ENCODE assay signal across 8 mouse cellular contexts in genomic region chr13:42367655-42368554, GRCm38 (mm10).
DNase-seq lines count a peak whose midpoint lies in the region; ATAC-seq and TF ChIP-seq lines count a peak whose summit lies in the region.
"Had no signal": no experiment of that assay in that cellular context is flagged by ENCODE, and none has a peak within 500 bp of the region (broad histone marks: within the 10 kb centered on the region; RNA-seq: fewer than 3 reads in every experiment).

No protein-coding gene starts in this region.

- no peak for TF ChIP-seq EP300 in MEL (IDR thresholded peaks at IDR 0.05; ENCODE audit: low read depth in 1 of 2, low read length in 2 of 2)

- no peaks in the 10 kb centered on the region for H3K27me3 ChIP-seq in MEL (ENCODE audit: control insufficient read depth in 1 of 2, insufficient read depth in 2 of 2, low read length in 2 of 2)

- peak; percentile 81 for ATAC-seq in monocyte, adult 5-6 weeks (replicated peaks; ENCODE audit: insufficient number of reproducible peaks, low FRiP score, low TSS enrichment, poor library complexity, severe bottlenecking)

- no peaks in the 10 kb centered on the region for H3K4me1 ChIP-seq in MEL (ENCODE audit: control insufficient read depth in 1 of 2, insufficient read depth in 2 of 2, low read length in 2 of 2)

- no peak for TF ChIP-seq POLR2A in MEL (IDR thresholded peaks at IDR 0.05; ENCODE audit: control insufficient read depth in 1 of 2, insufficient read depth in 1 of 2, low read depth in 1 of 2, low read length in 2 of 2, poor library complexity in 1 of 2)

- no peak for TF ChIP-seq CTCF in MEL (IDR thresholded peaks at IDR 0.05 in 2 of 3, conservative IDR thresholded peaks at IDR 0.05 in 1 of 3; ENCODE audit: control insufficient read depth in 1 of 3, insufficient read depth in 1 of 3, low read depth in 2 of 3, low read length in 3 of 3, poor library complexity in 1 of 3, severe bottlenecking in 1 of 3)

- H3K9ac ChIP-seq in MEL (ENCODE audit: control insufficient read depth, low read depth, low read length, poor library complexity, severe bottlenecking), result no peak overlapping the region

- H3K36me3 ChIP-seq in MEL (ENCODE audit: control insufficient read depth in 1 of 2, insufficient read depth in 2 of 2, low read length in 2 of 2), result no peaks in the 10 kb centered on the region

- H3K79me2 ChIP-seq in MEL (ENCODE audit: control insufficient read depth, insufficient read depth, low read length, poor library complexity), result no peaks in the 10 kb centered on the region

- TF ChIP-seq RAD21 in MEL (IDR thresholded peaks at IDR 0.05; ENCODE audit: low read depth, low read length), result no peak

- H3K9me3 ChIP-seq in MEL (replicated peaks; ENCODE audit: insufficient read depth, low read length), result no peaks in the 10 kb centered on the region

- peak; percentile 20 for DNase-seq in MEL (ENCODE audit: low read depth, low spot score)
- peak; percentile 8 for DNase-seq in c-Kit-positive CD71-negative TER-119-negative erythroid progenitor cells, embryonic 14.5 days (ENCODE audit: low read depth)
- DNase-seq in kidney, postnatal 10 days, result peak; percentile 57
- no peak for DNase-seq in right cerebral cortex, postnatal 25 days
- no peak for DNase-seq in ovary, postnatal 36 days (ENCODE audit: low spot score)
- no peak for DNase-seq in layer of hippocampus, adult 8-10 months (ENCODE audit: low spot score in 2 of 2)
- DNase-seq: gastrocnemius, postnatal 14 days had no signal

- no peak overlapping the region for H3K4me3 ChIP-seq in MEL (ENCODE audit: control insufficient read depth in 1 of 2, insufficient read depth in 1 of 2, low read depth in 2 of 2, low read length in 2 of 2)

- H3K27ac ChIP-seq in MEL (ENCODE audit: control insufficient read depth, low read depth, low read length), result no peak overlapping the region

TF ChIP-seq in MEL, 35 proteins besides CTCF, POLR2A, EP300 and RAD21:
- TF ChIP-seq BHLHE40 (IDR thresholded peaks at IDR 0.05; ENCODE audit: borderline replicate concordance, low read depth, low read length) (no peak), MEF2A (IDR thresholded peaks at IDR 0.05; ENCODE audit: extremely low read depth, insufficient replicate concordance, low read depth, low read length, poor library complexity, severe bottlenecking) (no peak), MYB (IDR thresholded peaks at IDR 0.05; ENCODE audit: low read depth, low read length) (no peak), CHD2 (IDR thresholded peaks at IDR 0.05; ENCODE audit: low read length) (no peak), USF2 (IDR thresholded peaks at IDR 0.05; ENCODE audit: borderline replicate concordance in 1 of 2, insufficient read depth in 1 of 2, low read depth in 1 of 2, low read length in 2 of 2) (no peak), POLR2AphosphoS5 (IDR thresholded peaks at IDR 0.05; ENCODE audit: borderline replicate concordance, low read depth, low read length) (no peak), POLR2AphosphoS2 (IDR thresholded peaks at IDR 0.05; ENCODE audit: low read length) (no peak), ZMIZ1 (IDR thresholded peaks at IDR 0.05; ENCODE audit: low read depth, low read length) (no peak), E2F4 (IDR thresholded peaks at IDR 0.05; ENCODE audit: borderline replicate concordance, low read depth, low read length) (no peak), TAL1 (IDR thresholded peaks at IDR 0.05; ENCODE audit: low read length) (no peak), NELFE (IDR thresholded peaks at IDR 0.05; ENCODE audit: low read depth, low read length) (no peak), NRF1 (IDR thresholded peaks at IDR 0.05; ENCODE audit: insufficient read depth, low read depth, low read length, poor library complexity, severe bottlenecking) (no peak), MYC (IDR thresholded peaks at IDR 0.05; ENCODE audit: low read depth, low read length) (no peak), CHD1 (IDR thresholded peaks at IDR 0.05; ENCODE audit: low read depth, low read length) (no peak), GATA1 (IDR thresholded peaks at IDR 0.05; ENCODE audit: low read depth, low read length) (no peak), KAT2A (conservative IDR thresholded peaks at IDR 0.05; ENCODE audit: low read depth, low read length) (no peak)

Comparison
In these comparisons a context has a peak if more than half of its experiments do, and no peak if none do; other contexts are left out.
1. DNase-seq: peak in MEL (single experiment), c-Kit-positive CD71-negative TER-119-negative erythroid progenitor cells, embryonic 14.5 days (single experiment) and kidney, postnatal 10 days (single experiment); none in right cerebral cortex, postnatal 25 days (single experiment), ovary, postnatal 36 days (single experiment) and layer of hippocampus, adult 8-10 months (0 of 2).